Mouse (Mus musculus) spleen, adult 18-20 months (tissue): ENCODE data around the gene Gstm2.
"Not testable (repeated sequence)": the region's sequence is repeated elsewhere in the genome, so short reads cannot be mapped to it uniquely, and the experiment has no call there.

Experiments used
- DNase-seq, 2 experiments: peaks; one replicate each; pipeline ENCODE4 v3.0.0; 2022; ENCODE audit warnings: mixed read lengths in 2 of 2

Gstm2 gene

GRCm38 (mm10) chr3:107996576-107996975, 10.3 kb upstream of the Gstm2 start:
- DNase-seq = no peak

- not testable (repeated sequence) for DNase-seq
These were observed 9.7 kb upstream of the Gstm2 start for GRCm38 (mm10) chr3:107995974-107996373.

DNA sequence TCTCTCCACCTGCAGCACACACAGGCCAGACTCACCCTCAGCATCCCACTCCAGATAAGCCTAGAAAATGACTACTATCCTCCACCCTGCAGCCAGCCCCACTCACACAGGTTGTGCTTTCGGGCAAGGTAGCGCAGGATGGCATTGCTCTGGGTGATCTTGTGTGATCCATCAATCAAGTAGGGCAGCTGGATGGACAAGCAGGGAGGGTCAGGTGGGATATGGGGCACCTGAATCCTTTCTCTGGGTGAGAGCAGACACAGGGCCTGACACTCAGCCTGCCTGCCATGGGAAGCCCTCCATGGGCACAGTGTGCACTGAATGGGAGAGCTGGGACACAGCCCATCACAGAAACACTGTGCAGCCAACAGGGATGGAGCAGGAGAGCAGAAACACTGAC, 1.1 kb downstream of the Gstm2 start:
- not testable (repeated sequence) for DNase-seq

GRCm38 (mm10) chr3:107984471-107984870, 1.8 kb downstream of the Gstm2 start:
- DNase-seq = no peak

GRCm38 (mm10) chr3:107983771-107984170, 2.5 kb downstream of the Gstm2 start:
- no peak for DNase-seq

- DNase-seq = no peak
These were observed 3.5 kb downstream of the Gstm2 start for GRCm38 (mm10) chr3:107982726-107983125.

DNA sequence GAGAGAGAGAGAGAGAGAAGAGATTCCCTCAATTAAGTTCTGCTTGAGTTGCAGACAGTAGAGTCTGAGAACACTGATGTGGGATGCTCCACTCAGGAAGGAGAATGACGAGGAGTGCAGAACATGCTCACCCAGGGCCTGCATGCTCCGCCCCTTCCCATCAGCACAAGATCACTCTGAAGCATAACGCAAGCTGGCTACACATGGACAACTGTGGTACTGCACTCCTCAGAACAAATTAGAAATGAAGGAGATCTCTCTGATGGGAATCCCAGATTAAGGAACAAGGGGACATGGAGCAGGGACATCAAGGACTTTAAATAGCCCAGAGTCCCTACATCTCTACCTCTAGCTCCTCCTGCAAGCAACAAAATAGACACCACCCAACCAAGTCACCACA, 5.0 kb downstream of the Gstm2 start:
- DNase-seq = no peak

GRCm38 (mm10) chr3:107977691-107978090, 8.6 kb downstream of the Gstm2 start:
- DNase-seq = no peak

GRCm38 (mm10) chr3:107974237-107974636, 12.0 kb downstream of the Gstm2 start:
- DNase-seq = no peak

GRCm38 (mm10) chr3:107972070-107972469, 14.2 kb downstream of the Gstm2 start:
- no peak for DNase-seq

DNA sequence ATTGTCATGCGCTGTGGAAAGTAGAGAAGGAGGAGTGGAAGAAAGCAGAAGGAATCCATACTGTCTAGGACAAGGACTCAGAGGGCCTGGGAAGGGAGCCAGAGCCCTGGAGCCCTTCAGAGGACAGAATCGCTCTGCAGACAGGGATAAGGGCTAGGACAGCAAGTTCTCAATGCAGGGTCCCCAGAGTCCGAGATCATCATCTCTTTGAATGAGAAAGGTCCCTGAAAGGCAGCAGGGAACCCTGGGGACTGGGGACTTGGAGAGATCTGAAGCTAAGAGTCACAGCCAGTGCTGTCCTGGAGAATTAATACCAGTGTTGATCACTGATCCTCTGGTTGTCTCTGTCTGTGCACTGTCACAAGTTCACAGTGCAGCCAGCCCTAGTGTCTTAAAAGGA, 15.2 kb downstream of the Gstm2 start:
- not testable (repeated sequence) for DNase-seq

- DNase-seq = no peak
These were observed 17.4 kb downstream of the Gstm2 start, which contains the start of gene Gstm3 for GRCm38 (mm10) chr3:107968724-107969395. Gene Gstm3 (minus strand): TSS chr3:107969283.

- DNase-seq = no peak
These were observed 19.6 kb downstream of the Gstm2 start for GRCm38 (mm10) chr3:107966631-107967030.

DNA sequence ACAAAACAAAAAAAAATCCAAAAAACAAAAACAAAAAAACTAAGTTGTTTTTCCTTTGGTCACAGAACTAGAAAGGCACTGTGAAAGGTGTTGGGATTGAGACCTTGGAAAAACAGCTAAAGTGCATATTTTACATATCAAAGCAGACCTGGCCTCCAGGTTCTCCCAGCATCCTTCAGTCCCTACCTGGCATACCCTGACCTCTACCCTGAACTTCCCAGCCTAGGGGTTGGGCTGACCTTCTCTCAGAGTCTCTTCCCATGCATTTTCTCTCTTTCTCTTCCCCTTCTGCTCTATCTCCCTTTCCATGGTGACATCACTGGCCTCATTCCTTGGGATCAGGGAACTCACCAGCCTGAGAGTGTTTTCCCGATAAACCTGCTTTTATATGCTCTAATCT, 20.7 kb downstream of the Gstm2 start:
- no peak for DNase-seq

DNA sequence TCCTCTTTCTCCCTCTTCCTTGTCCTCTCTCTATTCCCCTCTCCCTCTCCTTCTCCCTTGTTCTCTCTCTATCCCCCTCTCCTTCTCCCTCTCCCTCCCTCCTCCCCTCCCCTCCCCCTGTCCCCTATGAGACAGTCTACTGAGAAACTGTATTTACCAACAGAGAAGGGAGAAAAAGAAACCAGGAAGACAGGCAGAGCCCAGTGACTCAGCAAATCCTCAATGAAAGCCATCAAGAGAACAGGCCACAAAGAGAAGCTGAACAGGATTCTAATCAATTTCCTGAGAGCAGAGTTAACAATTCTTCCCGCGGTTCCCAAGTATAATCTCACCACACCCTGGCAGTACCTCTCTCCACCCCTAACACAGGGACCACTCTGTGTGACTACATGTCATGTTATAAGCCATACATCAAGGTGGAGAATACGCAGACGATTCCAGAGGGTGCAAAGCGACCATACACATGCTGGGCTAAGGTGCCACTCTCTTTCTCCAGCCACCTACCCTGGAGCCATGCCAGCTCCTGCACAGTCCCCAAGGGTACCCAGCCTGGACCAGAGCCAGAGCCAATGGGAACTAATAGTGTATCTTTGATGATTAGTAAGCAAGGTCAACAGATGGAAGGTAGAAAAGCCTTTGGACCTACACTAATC, 21.5 kb downstream of the Gstm2 start:
- DNase-seq = no peak

GRCm38 (mm10) chr3:107964026-107964425, 22.2 kb downstream of the Gstm2 start:
- DNase-seq = no peak

- DNase-seq = not testable (repeated sequence)
These were observed 31.0 kb downstream of the Gstm2 start for GRCm38 (mm10) chr3:107955260-107955659.

DNA sequence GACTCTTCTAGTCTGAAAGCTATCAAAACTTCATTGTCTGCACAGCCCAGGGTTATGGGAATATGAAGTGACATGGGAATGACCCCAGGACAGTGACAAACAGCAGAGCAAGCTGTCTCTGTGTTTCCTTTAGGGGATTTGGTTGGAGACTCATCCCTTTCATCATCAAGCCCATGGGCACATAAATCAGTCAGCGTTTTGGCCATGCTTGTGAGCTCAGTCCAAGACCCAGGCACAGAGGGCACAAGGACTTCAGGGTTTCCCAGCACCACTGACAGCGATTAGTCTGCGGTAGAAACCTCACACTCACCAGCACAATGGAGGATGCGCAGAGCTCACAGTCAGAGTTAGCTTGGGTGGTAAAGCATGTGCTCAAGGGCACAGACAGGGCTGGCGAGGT, 32.3 kb downstream of the Gstm2 start:
- DNase-seq = no peak

DNA sequence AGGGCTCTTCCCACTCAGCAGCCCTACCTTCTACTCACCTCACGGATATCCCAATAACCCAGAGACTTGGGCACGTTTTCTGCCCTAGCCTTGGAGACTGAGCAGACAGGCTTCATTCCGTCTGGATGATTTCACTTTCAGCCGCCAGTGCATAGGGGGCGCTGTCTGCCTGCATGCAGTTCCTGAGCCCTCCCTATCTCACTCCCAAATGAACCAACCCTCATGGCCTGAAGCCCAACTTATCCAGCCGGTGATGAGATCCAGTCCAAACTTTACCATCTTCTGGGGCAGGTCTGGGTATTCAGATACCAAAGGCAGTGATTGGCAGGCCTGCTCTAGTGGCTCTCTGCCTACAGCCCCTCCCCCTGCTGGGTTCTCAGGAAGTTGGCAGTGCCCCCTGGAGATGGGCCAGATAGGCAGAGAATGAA, 32.9 kb downstream of the Gstm2 start:
- DNase-seq = peak in 1 of 2 experiments; percentile 35

DNA sequence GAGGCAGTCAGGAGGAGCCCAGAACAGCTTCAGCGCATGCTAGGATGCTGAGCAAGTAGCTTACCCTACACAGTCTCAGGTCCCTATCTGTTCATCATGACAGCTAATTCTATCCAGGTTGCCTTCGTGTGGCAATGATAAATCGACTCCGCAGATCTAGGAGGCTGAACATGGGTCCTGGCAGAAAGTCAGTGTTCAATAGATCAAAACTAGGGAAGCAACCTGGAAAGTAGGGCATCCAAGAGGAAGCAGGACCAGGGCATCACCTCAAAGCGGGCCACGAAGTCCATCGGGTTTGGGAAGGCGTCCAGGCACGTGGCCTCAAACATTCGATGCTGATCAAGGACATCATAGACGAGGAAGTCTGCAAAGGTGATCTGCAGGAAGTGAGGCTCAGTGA, 35.7 kb downstream of the Gstm2 start:
- DNase-seq = no peak

GRCm38 (mm10) chr3:107949461-107949860, 36.8 kb downstream of the Gstm2 start:
- not testable (repeated sequence) for DNase-seq

DNA sequence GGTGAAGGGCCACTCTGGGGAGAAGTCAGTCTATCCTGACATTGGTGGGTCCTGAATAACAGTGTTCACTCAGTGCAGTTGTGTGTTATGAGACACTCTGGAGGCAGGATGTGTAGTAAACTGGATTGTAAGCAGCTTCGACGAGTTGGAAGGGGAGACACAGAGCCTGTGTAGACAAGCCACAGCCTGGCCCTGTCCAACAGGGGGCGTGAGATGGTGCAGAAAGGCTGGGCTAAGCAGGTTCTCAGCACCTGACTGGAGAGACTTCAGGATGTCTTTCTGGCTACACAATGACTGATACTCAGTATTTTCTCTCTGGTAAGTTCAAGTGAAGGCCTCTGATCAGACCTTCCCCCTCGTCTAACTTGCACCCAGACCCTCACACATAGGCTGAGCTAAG, 40.5 kb downstream of the Gstm2 start:
- no peak for DNase-seq

DNA sequence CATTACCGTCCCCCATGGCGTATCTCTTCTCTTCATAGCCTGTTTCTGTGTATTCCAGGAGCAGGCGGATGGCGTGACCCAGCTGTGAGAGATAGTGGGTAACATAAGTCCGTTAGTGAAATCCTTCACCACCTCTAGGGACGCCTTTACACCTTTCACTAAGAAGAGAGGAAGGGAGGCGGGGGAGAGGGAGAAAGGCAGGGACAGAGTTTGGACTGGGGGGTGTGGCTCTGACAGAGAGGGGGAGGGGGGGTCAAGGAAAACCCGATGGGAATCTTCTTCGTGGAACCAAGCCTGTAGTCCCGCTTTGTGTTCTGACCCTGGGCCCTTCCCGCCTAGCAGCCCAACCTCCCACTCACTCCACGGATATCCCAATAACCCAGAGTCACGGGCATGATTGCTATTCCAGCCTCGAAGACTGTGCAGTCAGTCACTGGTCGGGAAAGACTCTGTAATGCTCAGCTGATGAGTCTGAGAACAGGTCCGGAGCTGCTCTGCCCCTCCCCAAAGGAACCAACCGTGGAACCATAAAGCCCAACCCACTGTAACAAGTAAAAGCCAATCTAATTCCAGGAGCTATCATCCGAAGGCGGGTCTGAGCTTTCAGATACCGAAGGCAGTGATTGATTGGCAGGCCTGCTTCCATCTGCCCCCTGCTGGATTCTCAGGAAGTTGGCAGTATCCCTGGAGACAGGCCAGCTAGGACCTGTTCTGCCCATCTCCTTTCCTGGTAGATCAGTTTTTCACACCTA, 42.8 kb downstream of the Gstm2 start, which contains the start of gene Gstm6:
Gene Gstm6, minus strand, starts transcription at position 511 of the 752 bp plus-strand sequence.
- no peak for DNase-seq

GRCm38 (mm10) chr3:107941261-107941660, 45.0 kb downstream of the Gstm2 start:
- no peak for DNase-seq
